Mouse (Mus musculus): ENCODE results near the gene Cd300c.
"Not testable (repeated sequence)": the region's sequence is repeated elsewhere in the genome, so short reads cannot be mapped to it uniquely, and the experiment has no call there.

Gene Cd300c

DNA sequence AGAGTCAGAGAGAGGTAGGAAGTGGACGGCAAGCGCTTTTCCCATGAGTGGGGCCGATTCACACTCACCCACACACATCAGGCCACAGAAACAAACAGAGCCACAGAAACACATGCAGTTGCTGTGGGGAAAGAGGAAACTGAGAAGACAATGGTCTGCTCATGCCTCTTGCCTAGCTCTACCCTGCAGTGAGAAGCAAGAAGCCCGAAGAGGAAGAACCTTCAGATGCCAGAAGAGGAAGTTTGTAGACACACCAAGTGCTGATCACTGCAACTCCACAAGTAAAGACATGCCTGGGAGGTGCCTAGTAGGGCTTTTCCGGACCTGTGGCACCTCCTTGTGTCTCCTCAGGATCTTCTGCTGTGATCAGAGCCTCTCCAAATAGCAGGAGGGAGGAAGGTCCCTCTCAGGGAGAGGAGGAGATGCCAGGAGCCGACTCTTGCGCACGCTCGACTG, at the start of gene Cd300c:
Cd300c (minus strand) TSS at position 406 of the 456 bp plus-strand sequence.
- no peak for DNase-seq (ENCODE audit: low spot score in 2 of 2)

DNA sequence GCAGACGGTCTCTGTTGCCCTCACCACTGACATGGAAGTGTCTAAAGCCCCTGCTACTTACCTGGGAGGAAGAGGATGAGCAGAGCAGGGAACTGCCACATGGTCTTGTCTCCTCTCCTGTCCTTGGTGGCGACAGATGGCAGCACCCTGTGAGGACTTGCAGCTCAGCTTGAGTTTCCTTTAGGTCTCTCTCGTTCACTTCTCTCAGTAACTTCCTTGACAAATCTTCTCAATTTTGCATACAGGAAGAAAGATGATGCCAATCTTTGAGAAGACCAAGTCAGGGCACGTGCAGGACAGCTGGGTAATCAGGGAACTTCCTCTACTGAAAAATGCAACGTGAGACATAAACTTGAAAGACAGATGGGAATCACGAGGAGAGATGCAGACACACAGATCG, 47.1 kb upstream of the Cd300c start, which contains the start of gene Cd300ld2:
Cd300ld2 (minus strand) TSS at position 101 of the 400 bp plus-strand sequence.
- not testable (repeated sequence) for DNase-seq (ENCODE audit: low spot score in 2 of 2)

DNA sequence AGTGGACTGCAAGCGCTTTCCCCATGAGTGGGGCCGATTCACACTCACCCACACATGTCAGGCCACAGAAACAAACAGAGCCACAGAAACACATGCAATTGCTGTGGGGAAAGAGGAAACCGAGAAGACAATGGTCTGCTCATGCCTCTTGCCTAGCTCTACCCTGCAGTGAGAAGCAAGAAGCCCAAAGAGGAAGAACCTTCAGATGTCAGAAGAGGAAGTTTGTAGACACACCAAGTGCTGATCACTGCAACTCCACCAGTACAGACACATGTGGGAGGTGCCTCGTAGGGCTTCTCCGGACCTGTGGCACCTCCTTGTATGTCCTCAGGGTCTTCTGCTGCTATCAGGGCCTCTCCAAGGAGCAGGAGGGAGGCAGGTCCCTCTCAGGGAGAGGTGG, 35.1 kb upstream of the Cd300c start:
- no peak for DNase-seq (ENCODE audit: low spot score in 2 of 2)

DNA sequence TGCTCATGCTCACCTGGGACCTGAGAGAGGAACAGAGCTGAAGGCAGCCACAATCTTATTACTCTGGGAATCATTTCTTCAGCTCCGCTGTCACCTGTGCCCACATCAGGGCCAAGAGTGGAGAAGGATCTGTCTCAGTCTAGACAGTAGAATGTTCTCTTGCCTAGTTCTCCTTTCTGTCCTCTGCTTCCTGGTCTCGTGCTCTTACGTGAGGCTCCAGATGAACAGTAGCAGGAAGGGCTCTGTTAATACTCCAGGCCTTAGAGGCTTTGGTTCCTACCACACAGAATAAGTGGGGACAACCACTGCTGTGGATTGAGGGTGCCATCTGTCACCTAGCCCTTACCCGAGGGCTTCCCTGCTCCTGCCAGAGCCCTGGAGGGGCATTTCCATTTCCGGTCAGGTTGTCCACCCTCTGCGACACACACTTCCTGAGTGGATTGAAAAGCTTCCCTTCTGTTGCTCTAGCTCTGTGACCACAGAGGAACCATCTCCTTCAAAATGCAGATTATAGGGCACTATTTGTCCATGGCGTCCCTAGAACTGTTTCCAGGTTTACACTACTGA, 32.6 kb upstream of the Cd300c start, which contains the start of gene Cd300c2:
Cd300c2 (minus strand) TSS at position 407 of the 567 bp plus-strand sequence.
- DNase-seq (ENCODE audit: low spot score in 2 of 2): no peak

DNA sequence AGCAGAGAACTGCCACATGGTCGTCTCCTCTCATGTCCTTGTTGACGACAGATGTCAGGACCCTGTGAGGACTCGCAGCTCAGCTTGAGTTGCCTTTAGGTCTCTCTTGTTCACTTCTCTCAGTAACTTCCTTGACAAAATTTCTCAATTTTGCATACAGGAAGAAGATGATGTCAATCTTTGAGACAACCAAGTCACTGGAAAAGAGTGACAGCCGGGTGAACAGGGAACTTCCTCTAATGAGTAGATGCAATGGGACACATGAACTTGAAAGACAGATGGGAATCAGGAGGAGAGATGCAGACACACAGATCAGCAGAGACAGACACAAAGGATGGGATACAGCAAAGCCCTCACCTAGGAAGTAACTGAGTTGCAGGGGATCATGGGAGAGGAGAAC, 20.8 kb upstream of the Cd300c start, which contains the start of gene Cd300ld:
Cd300ld (minus strand) TSS at position 130 of the 400 bp plus-strand sequence.
- no peak for DNase-seq (ENCODE audit: low spot score in 2 of 2)

- DNase-seq (ENCODE audit: low spot score in 2 of 2): no peak
These were observed 12.9 kb upstream of the Cd300c start for GRCm38 (mm10) chr11:114981866-114982265.

DNA sequence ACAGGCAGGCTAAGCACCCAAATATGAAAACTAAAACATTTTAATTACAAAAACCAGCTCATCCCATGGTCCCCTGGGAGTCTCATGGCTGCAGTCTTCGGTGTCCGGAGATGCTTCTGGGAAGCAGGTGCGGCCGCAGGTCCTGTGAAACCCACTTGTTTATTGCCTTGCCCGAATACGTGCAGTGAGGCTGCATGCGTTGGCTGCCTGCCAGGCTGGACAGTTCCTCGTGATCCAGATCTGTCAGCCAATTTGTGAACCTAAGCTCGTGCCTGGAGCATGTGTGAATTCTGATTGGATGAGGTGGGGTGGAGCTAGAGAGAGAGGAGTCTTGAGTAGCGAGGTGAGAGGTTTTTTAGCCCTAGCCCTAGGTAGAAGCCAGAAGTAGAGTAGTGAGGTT, 3.8 kb upstream of the Cd300c start:
- no peak for DNase-seq (ENCODE audit: low spot score in 2 of 2)

- DNase-seq (ENCODE audit: low spot score in 2 of 2): no peak
These were observed 3.7 kb downstream of the Cd300c start for GRCm38 (mm10) chr11:114965182-114965828.

- no peak for DNase-seq (ENCODE audit: low spot score in 2 of 2)
These were observed 8.6 kb downstream of the Cd300c start for GRCm38 (mm10) chr11:114960369-114960768.

GRCm38 (mm10) chr11:114934144-114934543, 34.8 kb downstream of the Cd300c start, which contains the start of gene Cd300lb:
Gene Cd300lb (minus strand): TSS chr11:114934386.
- no peak for DNase-seq (ENCODE audit: low spot score in 2 of 2)

DNA sequence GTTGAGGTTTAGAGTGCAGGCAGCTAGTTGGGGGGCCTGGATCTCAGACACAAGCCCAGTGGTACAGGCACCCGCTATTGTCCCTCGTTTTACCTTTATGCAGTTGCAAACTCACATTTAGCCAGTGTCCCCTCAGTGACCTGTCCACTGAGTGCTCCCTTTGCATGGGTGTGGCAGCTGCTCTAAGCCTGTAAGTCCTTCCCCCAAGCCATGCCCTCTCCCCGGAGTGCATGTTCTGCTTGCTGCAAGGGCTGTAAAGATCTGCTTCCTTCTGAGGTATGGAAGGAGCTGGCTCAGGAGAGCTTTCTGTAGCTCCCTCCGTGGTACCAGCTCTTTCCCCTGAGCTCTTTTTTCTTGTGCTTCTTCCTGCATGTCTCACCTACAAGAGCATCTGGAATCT, 35.4 kb downstream of the Cd300c start:
- no peak for DNase-seq (ENCODE audit: low spot score in 2 of 2)

DNA sequence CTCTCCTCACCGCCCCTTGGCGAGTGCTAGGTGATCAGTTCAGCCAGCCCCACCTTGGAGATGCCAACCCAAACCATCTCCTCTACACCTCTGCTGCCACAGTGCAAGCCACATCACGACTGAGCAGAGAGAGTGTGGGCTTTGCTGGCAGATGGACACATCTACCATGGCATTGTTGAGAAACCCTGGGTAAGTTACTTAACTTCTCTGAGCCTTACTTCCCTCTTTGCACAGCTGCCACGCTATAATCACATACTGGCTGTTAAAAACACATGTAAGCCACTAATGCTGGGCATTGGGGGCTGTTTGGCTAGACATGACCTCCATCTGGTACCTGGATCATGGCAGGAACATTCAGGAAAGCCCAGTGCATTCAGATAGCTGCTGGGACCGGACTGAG, 37.9 kb downstream of the Cd300c start:
- no peak for DNase-seq (ENCODE audit: low spot score in 2 of 2)

DNA sequence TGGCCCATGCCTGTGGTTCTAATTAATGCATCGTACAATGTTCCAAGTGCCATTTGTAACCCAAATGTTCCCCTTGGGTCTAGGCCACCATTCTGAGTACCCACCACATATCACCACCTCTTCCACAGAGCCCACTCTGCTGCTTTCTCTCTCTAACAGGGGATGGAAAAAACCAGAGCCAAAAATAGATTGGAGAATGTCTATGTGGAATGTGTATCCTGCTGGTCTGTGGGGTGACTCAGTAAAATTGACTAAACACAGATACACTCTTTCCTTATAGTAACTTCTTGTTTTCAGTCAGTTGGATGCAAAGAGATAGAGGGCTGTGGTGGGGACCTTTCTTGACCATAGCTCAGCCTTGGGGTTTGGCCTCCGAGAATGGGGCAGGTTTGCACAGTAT, 39.4 kb downstream of the Cd300c start:
- no peak for DNase-seq (ENCODE audit: low spot score in 2 of 2)

GRCm38 (mm10) chr11:114923961-114924360, 45.0 kb downstream of the Cd300c start:
- DNase-seq (ENCODE audit: low spot score in 2 of 2): peak in 1 of 2 experiments; percentile 36

GRCm38 (mm10) chr11:114922439-114922838, 46.5 kb downstream of the Cd300c start:
- no peak for DNase-seq (ENCODE audit: low spot score in 2 of 2)

DNA sequence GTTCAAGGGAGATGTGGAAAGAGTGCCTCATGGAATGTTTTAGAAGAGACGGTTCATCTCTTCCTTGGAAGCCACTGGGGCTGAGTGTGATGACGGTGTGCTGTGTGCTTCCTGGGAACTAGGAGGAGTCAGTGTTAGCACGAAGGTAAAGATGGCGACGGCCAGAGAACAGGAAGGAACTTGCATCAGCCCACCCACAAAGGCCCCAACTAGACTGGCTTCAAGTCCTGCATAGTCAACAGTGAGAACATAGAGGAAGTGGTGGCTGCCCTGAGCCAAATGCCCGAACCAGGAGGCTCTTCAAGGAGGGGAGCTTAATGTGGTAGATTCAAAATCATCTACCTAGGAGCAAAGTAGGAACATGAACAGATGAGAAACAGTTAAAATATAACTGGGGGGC, 51.8 kb downstream of the Cd300c start:
- DNase-seq (ENCODE audit: low spot score in 2 of 2): no peak

DNA sequence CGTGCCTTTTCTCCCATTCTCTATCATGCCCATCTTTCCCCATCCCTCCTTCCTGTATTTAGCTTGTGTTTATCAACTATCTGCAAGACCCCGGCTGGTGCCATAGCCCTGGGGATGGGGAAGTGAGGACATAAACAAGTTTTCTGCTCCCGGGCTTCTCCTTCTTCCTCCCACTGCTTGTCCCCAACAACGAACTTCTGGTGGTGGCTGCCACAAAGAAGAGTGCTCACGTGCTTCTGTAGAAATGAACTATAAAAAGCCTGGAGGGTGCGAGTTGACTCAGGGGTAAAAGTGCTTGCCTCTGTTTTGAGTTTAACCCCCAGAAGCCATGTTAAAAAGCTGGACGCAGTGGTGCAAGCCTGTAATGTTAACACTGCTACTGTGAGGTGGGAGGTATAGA, 54.0 kb downstream of the Cd300c start:
- DNase-seq (ENCODE audit: low spot score in 2 of 2): no peak

DNA sequence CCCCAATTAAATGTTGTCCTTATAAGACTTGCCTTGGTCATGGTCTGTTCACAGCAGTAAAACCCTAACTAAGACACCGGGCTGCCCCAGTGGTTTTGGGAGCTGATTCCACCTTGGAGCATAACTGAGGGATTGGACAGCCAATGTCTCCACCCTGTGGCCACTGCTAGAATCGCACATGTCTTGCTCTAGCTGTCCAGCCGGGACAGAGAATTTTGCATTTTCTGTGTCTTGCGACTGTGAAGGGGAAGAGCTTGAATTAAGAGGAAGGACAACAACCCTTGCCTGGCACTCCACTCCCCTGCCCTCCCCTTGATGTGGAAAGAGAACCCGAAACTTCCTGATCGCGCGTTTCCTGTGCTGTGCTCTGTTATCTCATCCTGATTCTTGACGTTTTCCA, 56.1 kb downstream of the Cd300c start:
- DNase-seq (ENCODE audit: low spot score in 2 of 2): peak; percentile 36 to 53

- DNase-seq (ENCODE audit: low spot score in 2 of 2): not testable (repeated sequence)
These were observed 59.4 kb downstream of the Cd300c start for GRCm38 (mm10) chr11:114909538-114909937.

GRCm38 (mm10) chr11:114908086-114908485, 60.9 kb downstream of the Cd300c start:
- DNase-seq (ENCODE audit: low spot score in 2 of 2): no peak

DNA sequence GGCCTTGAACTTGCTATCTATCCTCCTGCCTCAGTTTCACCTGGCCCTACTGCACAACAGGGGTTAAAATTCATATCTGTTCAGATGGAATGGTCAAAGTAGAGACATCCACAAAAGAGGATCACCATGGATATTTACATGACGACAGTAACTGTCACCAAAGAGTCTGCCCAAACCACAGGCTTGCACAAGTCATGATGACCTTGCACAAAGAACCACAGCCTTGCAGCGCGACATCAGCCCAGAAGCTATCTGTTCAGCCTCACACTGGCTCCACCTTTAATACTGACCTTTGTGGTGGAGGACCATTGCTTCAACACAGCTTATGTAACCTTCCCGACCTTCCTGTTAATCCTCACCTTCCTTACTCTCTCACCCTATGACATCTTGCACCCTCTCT, 61.4 kb downstream of the Cd300c start:
- DNase-seq (ENCODE audit: low spot score in 2 of 2): no peak
